Mouse (Mus musculus) retina, postnatal 7 days (tissue): Measurements from ENCODE around the gene Cep83.
"Not testable (repeated sequence)": the region's sequence is repeated elsewhere in the genome, so short reads cannot be mapped to it uniquely, and the experiment has no call there.

ENCODE experiments used
- DNase-seq: peaks from one replicate; pipeline ENCODE4 v3.0.0-alpha.2; 2012; ENCODE audit warnings: low read depth, low spot score

Gene Cep83

DNA sequence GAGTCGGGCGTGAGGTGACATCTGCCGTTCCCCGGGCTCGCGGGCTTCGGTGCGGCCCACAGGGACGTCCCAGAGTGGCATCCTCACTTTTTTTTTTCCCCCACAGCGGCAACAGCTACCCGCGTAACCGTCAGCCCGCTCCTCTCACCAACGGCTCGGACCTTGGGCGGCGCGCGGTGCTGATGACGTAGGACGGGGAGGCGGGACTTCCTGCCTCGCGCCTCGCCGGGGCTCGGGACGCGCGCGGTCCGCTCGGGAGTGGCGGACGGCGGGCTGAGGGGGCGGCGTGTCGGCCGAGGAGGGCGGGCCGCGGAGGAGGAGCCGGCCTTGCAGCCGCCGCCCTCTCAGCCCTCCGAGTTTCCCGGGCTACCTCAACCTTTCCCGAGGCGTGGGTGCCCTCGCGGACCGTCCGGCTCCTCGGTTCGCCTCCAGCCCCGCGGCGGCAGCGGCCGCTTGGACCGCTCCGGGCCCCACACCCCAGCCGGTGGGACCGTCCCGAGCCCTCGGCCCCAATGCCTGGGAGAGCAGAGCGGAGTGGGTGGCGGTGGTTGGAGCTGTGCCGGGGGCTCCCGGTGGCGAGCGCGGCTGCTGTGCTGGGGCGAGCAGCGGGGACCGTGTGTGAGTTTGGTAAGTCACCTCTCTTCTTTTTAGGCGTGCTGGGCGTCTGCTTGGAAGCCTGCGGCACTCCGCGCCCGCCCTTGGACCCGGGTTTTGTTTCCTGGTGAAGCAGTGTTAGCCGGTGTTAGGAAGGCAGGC is at the start of gene Cep83:
Gene Cep83 (plus strand): TSS at position 235 of the 756 bp plus-strand sequence.
- peak; percentile 85 for DNase-seq

DNA sequence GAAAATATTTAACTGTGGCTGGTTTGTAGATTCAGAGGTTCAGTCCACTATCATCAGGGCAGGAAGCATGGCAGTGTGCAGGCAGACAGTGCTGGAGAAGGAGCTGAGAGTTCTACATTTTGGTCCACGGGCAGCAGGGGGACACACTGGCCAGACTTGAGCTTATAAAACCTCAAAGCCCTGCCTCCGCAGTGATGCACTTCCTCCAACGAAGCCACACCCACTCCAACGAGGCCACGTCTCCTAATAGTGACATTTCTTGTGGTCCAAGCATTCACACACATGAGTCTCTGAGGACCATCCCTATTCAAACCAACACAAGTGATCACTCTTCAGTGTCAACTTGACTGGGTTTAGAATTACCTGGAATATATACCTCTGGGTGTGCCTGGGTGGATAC is 49.2 kb upstream of the Cep83 start:
- DNase-seq = no peak

DNA sequence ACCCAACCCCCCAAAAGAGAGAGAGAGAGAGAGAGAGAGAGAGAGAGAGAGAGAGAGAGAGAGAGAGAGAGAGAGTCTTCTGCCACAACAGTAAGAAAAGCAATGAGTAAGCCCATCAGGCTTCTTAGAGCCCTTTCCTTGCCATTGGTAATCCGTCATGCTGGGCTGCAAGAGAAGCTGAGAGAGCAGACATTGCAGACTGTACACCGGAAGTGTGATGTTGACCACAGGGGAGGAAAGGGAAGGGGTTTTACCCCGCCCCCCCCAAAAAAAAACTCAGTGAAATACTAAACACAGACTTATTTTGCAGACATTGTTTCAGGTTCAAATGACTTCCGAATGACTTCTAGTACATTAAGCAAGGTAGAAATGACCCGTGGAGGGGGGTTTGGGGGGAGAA is 48.4 kb upstream of the Cep83 start:
- DNase-seq = no peak

DNA sequence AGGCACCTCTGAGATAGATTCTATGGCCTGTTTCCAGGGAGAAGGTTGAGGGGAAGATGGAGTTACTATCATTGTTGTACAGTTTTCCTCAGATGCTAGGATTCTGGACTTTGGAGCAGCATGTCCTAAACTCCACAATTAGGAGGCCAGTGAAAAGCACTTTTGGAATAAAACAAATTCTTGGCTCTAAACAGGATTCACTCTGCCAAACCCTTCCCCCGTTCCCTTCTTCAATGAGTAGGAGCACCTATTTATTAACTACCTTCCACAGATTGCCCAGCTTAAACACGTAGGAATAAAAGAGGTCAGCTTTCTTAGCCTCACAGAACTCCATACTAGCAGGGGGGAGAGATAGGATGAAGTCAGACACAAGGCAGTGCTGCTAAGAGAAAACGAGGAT is 24.4 kb upstream of the Cep83 start:
- DNase-seq = no peak

DNA sequence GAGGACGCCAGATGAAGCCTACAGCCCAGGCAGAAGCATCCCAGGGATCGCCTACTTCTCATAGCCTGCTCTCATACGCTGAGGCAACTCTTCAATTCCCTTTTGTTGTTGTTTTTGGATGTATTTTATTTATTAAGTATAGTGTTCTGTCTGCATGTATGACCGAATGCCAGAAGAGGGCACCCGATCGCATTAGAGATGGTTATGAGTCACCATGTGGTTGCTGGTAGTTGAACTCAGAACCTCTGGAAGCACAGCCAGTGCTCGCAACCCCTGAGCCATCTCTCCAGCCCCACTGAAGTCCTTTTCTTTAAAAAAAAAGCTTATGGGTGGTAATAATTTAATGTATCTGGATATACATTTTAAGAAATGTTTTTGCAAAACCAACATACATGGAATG is 24.0 kb upstream of the Cep83 start:
- DNase-seq = no peak

DNA sequence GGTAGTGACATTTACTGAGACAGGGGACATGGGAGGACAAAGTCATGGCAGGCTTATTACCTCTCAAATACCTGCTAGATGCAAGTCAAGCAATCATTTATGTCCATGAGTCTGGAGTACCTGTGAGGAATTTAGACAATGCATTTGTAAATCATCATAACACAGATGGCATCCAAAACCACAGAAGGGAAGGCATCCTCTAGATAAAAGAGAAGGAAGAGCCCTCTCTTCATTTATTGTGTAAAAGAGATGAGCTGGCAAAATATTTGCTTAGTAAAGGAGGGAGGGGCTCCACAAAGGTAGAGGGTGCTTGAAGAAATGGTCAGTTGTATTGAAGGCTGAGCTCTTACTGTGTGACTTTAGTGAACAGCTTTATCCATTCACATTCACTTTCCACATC is 20.3 kb upstream of the Cep83 start:
- DNase-seq = no peak

DNA sequence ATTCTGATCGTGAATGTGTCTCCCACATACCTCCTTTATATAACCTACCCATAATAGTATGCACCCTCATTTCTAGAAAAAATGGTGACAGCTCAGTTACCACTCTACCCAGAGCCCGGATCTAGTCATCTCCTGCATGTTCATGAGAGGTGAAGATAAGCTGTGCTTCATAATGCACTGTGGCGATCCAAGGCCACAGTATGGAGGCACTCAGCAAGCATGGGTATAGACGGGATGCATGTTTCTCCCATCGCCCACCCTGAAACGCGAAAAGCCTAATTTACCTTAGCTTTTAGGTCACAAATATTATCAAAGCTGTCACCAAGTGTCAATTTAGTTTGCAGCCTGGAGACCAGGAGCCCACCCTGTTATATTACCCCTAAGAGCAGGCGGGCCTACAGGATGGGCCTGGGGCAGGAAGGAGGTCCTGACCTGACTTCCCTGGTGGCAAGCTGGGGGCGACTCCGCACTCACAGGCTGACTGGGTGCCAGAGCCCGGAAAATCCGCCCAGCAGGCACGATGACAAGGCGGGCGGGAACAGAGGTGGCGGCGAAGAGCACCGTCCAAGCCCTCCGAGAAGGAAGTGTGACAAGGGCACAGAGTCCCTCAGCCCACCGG is 544 bp upstream of the Cep83 start:
- DNase-seq = no peak

DNA sequence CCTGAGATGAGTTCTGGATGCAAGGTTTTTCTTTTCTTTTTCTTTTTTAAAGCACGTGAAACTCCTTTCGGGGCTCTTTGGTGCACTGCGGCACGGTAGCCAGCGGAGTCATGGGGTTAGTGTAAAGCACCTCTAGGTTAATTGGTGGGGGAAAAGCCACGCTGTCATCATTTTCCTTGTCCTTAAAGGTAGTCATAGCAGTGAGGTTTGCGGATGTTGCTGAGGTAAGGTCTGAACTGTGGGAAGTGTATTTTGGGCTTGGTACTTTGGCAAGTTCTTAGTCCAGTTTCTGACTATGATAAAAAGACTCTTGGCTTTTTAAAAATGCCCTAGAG is 689 bp downstream of the Cep83 start:
- no peak for DNase-seq

DNA sequence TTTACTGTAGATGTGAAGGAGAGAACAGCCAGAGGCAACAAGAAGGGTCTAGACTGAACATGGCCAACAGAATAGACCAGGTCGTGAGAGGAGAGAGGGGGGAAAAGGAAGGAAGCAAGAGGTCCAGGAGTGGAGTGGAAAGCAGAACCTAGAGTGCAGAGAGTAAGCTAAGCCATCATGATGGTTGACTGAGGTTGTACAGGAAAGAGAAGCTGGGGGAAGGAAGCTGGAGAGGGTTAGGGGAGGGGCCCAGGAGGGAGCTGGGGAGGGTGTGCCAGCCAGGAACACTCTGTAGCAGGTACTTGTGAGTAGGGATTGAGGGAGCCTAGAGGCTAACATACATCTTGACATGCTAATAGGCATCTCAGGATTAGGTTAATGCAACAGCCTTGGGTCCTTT is 1.9 kb downstream of the Cep83 start:
- no peak for DNase-seq

DNA sequence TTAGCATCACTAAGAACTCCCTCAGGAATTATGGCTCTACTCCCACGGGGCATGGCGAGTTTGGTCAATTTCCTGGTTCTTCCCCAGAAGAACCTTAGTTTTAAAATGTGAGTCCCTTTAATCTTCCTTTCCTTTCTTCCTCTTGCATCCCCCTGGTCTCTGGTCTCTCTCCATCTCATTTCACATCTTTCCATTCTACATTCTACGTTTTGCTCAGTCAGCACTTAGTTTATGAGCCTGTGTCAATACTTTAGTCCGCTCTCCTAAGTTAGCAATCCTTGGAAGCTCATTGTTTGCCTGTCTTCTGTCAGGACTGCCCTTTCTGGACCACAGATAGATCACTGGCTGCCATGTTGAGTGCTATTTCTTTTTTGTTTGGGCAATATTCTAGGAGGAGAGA is 3.7 kb downstream of the Cep83 start:
- no peak for DNase-seq

DNA sequence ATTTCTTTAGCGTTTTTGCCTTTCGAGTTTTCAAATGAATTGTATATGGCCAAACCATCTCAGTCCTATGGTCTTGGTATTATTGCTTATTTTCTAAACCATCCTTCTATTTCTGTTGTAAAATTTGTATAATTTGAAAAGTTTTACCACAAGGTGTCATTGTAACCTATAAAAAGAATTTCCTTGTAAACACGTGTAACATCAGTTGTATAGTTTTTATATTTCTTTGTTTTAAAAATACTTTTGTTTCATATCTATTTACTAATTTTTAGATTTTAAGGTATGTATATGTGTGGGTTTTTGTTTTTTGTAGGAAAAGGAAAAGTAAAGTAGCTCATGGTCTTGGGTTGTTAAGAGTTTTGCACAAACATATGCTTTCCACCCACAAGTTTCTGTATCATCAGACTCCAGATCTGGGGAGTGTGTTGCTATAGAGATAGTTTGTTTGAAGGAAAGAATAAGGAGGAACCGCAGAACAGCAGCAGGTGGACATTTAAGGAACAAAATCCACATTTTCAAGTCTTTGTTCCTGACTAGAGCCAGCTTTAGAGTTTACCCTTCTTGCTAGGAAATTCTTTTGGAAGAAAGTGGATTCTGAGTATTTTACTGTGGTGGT is 17.3 kb downstream of the Cep83 start:
- DNase-seq = no peak

DNA sequence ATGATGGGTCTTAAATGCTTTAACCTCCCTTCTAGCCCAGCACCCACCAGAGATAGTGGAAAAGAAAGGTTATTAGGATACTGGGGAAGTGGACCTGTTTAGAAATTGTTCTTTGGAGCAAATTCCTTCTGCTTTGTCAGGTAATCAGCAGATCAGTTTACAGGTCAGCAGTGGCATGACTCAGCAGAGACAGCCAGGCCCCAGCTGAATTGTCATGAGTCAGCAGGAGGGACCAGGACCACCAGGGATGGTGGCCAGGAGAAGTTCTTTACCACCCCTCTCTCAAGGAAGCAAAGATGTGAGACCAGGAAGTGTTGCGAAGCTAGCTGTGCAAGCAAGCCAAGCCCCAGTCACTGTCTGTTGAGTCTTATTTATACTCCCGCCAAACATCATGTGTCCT is 18.2 kb downstream of the Cep83 start:
- no peak for DNase-seq

DNA sequence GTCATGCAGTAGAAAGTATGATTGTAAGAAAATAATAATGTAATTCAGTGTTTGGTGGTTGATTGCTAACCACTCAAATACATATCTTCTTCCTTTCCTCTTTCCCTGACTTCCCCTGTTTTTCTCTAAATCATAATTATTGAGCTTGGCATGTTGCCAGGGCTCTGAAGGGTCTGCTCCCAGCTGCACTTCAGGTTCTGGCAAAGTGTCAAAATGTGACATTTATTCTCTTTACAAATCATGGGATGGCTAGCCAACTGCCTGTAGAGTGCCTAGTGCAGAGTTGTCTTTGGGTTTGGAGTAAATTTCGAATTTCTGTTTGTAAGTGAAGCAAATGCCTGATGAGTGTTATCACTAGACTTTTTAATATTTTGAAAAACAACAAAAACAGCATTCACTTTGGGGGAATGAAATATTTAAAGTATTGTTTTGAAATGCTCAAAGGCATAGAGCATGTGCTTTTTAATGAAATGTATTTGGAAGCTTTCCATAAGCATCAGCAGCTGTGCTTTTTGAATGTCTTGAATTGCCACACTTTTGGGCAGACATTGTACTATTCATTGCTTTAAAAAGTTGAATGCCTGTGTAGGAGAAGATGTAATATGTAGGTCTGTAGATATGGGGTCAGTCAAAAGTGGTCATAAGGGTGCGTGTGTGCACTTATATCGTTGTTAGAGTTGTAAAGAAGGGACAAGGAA is 21.3 kb downstream of the Cep83 start:
- DNase-seq = peak; percentile 13

DNA sequence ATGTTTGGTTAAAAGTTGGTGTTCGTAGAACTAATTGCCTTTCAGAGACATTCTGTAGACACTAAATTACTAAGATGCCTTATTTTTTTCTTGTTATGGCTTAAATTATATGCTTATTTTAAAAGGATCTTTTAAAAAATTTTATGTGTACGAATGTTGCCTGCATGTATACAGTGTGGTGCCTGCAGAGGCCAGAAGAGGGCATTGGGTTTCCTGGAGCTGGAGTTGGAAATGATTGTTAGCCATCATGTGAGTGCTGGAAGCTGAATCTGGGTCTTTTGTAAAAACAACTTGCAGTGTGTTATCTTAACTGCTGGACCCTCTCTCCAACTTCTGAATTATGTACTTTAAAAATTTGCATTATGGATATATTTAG is 21.9 kb downstream of the Cep83 start:
- no peak for DNase-seq

DNA sequence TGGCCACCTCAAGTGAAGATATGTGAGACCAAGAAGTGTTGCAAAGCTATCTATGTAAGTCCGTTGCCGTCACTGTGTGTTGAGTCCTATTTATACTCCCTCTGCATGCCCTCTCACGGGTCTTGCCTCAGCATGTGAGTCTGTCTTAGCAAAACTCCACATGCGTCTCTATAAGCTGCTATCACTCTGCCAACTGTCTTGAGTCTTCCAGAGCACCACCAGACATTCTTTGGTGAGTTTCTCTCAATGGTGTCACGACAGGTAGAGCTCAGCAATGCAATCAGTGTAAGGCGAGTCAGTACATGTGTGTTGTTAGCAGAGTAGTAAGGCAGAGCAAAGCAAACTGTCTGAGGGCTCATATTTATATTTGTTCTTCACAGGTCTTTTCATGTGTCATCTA is 31.8 kb downstream of the Cep83 start:
- no peak for DNase-seq

DNA sequence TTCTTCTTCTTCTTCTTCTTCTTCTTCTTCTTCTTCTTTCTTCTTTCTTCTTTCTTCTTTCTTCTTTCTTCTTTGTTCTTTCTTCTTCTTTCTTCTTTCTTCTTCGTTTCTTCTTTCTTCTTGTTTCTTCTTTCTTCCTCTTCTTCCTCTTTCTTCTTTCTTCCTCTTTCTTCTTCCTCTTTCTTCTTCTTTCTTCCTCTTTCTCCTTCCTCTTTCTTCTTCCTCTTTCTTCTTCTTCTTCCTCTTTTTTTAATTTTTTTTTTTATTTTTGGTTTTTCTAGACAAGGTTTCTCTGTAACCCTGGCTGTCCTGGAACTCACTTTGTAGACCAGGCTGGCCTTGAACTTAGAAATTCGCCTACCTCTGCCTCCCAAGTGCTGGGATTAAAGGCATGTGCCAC is 39.6 kb downstream of the Cep83 start:
- not testable (repeated sequence) for DNase-seq

DNA sequence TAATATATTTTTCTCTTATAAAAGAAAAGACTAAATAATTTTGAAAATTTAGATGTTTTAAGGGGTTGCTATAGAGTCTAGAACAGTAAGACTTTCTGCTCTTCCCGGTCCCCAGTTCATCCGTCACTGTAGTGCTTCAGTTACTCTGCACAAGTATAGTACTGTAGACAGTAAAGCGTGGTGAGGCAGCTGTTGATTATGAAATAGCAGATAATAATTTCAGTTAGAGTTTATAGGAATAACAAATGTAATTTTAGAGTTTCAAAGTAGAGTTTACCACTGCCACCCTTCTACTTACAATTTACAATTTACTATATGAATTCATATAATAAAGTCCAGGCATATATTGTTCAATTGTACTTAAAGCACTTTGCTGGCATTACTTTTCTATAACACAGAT is 42.0 kb downstream of the Cep83 start:
- no peak for DNase-seq

DNA sequence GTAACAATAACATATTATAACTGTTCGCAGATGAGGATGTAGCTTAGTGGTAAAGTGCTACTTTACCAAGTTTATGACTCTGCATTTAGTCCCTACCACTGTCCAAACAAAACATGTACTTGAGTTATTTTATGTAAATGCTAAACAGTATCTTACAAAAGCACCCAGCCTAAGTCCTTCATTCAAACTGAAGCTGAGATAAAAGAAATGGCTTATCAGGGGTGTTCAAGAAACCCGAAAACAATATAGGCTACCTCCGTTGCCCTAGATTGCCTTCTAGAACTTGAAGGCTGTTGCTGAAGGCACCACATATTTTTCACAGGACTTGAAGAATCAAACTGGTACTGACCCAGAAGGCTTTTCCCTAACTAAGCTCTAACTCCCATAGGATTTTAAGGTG is 46.4 kb downstream of the Cep83 start:
- DNase-seq = no peak

DNA sequence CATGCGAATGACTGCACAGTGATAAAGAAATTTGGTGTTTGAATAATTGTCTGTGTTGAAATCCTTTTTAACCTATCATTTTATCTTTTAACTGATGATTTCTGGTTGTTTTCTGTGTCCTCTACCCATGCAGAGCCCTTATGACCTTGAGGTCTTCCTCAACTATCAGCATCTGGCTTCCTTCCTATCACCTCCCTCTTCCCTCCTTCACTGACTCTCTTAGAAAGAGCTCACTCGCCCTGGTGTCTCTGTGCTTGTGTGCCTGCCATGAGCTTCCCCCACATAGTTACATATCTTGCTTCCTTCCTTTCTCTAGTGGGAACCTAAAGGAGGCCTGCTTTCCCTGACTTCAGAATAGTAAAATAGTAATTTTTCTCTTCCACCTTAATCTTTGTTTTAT is 51.8 kb downstream of the Cep83 start:
- no peak for DNase-seq

DNA sequence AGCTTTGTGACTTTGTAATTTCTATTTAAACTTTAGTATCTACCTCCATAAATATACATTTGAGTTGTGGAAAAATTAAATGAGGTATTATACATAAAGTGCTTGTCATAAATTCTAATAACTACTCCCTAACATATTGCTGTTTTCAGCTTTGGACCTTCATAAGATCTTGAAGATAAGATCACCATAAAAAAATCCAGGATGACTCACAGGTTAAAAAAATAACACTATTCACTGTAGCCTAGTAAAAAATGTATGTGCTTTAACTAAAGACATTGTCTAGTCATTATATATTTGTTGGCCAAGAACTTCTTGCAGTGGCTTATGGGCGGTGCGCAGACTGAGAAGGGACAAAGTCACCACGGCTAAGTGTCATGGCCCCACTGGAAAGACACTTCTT is 53.0 kb downstream of the Cep83 start:
- no peak for DNase-seq

DNA sequence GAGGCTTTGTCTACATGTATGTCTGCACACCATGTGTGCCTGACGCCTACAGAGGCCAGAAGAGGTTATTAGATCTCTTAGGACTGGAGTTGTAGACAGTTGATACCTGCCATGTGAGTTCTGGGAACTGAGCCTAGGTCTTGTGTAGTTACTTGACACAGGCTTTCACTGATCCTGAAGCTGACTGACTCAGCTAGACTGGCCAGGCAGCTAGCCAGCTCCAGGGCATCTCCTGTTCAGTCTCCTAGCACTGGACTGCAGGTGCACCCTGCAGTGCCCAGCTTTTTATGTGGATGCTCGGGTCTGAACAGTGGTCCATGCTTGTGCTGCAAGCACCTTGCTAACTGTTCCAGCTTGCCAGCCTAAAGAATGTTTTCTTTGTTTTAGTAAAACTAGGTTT is 58.6 kb downstream of the Cep83 start:
- no peak for DNase-seq

DNA sequence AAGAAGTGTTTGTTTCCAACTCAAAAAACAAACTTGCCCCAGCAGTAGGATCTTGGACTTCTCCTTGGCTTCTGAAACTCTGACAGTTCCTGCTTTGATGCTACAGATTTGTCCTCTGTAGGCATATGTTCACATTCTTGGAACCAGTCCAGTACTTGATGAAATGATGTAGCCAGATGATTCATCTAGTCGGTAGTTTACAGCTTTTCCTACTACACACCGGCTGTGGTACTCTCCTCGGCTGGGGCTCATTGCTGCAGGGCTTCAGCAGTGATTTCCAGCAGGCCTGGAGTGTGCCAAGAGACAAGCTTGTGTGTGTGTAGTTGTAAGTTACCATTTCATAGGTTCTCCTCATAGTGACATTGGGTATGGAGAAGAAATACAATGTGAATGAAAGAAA is 83.0 kb downstream of the Cep83 start:
- no peak for DNase-seq

DNA sequence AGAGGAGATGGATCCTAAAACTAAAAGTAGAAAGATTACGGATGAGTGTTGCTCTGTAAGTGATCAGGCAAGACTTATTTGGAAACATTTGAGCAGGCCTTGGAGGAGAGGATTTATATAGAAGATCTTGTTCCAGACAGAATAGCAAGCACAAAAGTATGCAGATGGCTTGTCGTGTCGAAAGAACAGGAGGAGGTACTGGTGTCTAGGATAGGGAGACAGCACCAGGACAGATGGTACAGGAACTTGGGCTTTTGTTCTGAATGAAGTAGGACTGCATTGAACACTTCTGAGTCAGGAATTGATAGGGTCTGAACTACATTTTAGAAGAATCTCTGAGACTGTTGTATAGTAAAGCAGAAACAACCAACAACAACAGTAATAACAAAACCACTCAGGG is 89.1 kb downstream of the Cep83 start:
- no peak for DNase-seq
